In the genomic region with DNA sequence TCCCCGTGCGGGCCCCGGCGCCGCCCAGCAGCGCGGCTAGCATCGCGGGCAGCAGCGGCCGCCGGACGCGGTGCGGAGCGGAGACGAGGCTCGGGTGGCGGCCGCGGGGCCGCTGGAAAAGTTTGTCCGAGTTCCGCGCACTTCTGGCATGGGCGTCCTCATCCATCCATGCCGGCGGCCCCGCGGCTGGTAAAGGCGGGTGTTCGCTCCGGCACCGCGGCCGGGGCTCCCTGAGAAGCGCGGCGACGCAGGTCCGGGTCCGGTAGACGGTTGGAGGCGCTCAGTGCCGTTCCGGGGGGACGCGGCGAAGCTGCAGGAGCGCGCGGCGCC, we compare ENCODE assay signal across 9 mouse cellular contexts. TPM values are rescaled to one million over a fixed set of nuclear protein-coding genes. Genes with fewer than 3 reads are reported as not detected.
DNase-seq lines count a peak whose midpoint lies in the region; ATAC-seq and TF ChIP-seq lines count a peak whose summit lies in the region.
"Had no signal": no experiment of that assay in that cellular context is flagged by ENCODE, and none has a peak within 500 bp of the region (broad histone marks: within the 10 kb centered on the region; RNA-seq: fewer than 3 reads in every experiment).

No protein-coding gene starts in this region.

- no peaks in the 10 kb centered on the region for H3K36me3 ChIP-seq in kidney, embryonic 16.5 days (ENCODE audit: insufficient read depth, low read length)
- H3K36me3 ChIP-seq in hindbrain, embryonic 15.5 days = no peaks in the 10 kb centered on the region
- no peaks in the 10 kb centered on the region for H3K36me3 ChIP-seq in midbrain, embryonic 16.5 days (ENCODE audit: control insufficient read depth, insufficient read depth, low read length)

- under 1% methylated on average over 40 of the region's 53 CpGs for WGBS in kidney, embryonic 16.5 days
- WGBS in hindbrain, embryonic 15.5 days = under 1% methylated on average over 39 of the region's 53 CpGs
- 0% methylated on average over 40 of the region's 53 CpGs for WGBS in midbrain, embryonic 16.5 days

- peak overlapping the region; percentile 72 for H3K4me2 ChIP-seq in kidney, embryonic 16.5 days (replicated peaks; ENCODE audit: low read depth, low read length)
- peak overlapping the region; percentile 93 for H3K4me2 ChIP-seq in hindbrain, embryonic 15.5 days
- H3K4me2 ChIP-seq in midbrain, embryonic 16.5 days (ENCODE audit: low read length) = peak overlapping the region; percentile 96

- H3K27me3 ChIP-seq in kidney, embryonic 16.5 days (ENCODE audit: insufficient read depth, low read length) = no peaks in the 10 kb centered on the region
- H3K27me3 ChIP-seq in hindbrain, embryonic 15.5 days = peaks cover 7% of the 10 kb centered on the region; the same call in 1 of the 2 replicates
- H3K27me3 ChIP-seq in midbrain, embryonic 16.5 days (ENCODE audit: control insufficient read depth, insufficient read depth, low read depth, low read length) = 0 out of 2 replicates have a peak, but pooled peaks cover 4% of the 10 kb centered on the region

- H3K9me3 ChIP-seq in kidney, embryonic 16.5 days (ENCODE audit: low read length) = 0 out of 2 replicates have a peak, but pooled peaks cover 2% of the 10 kb centered on the region
- H3K9me3 ChIP-seq in hindbrain, embryonic 15.5 days = no peaks in the 10 kb centered on the region
- H3K9me3 ChIP-seq in midbrain, embryonic 16.5 days (replicated peaks; ENCODE audit: control insufficient read depth, low read length, poor library complexity, severe bottlenecking) = no peaks in the 10 kb centered on the region

- no peak for TF ChIP-seq POLR2A in cortical plate, adult 2 months (IDR thresholded peaks at IDR 0.05; ENCODE audit: extremely low read depth, insufficient read depth, low read length)

- H3K4me3 ChIP-seq in kidney, embryonic 16.5 days (ENCODE audit: low read length) = peak overlapping the region; percentile 75
- peak overlapping the region; percentile 38 for H3K4me3 ChIP-seq in cortical plate, adult 2 months (ENCODE audit: insufficient read depth, low read length)
- peak overlapping the region; percentile 89 for H3K4me3 ChIP-seq in hindbrain, embryonic 15.5 days
- H3K4me3 ChIP-seq in midbrain, embryonic 16.5 days (ENCODE audit: low read depth, low read length) = peak overlapping the region; percentile 75

- H3K9ac ChIP-seq in kidney, embryonic 16.5 days (replicated peaks; ENCODE audit: low read length) = peak overlapping the region; percentile 98
- H3K9ac ChIP-seq in hindbrain, embryonic 15.5 days = peak overlapping the region; percentile 90
- peak overlapping the region; percentile 90 for H3K9ac ChIP-seq in midbrain, embryonic 16.5 days (ENCODE audit: low read depth, low read length)

- H3K27ac ChIP-seq in kidney, embryonic 16.5 days (ENCODE audit: low read length) = peak overlapping the region; percentile 99
- H3K27ac ChIP-seq in cortical plate, adult 2 months (ENCODE audit: insufficient read depth, low read length) = 0 out of 2 replicates have a peak overlapping the region, but pooled peaks have one; percentile 61
- H3K27ac ChIP-seq in hindbrain, embryonic 15.5 days (replicated peaks) = peak overlapping the region; percentile 90
- H3K27ac ChIP-seq in midbrain, embryonic 16.5 days (ENCODE audit: low read length) = peak overlapping the region; percentile 87

- no peak for ATAC-seq in kidney, embryonic 16.5 days (ENCODE audit: low FRiP score, low TSS enrichment)
- ATAC-seq in hindbrain, embryonic 15.5 days (ENCODE audit: low FRiP score, low read depth) = 0 out of 2 replicates have a peak, but pooled peaks have one; percentile 0
- no peak; the same call in 1 of the 2 replicates for ATAC-seq in midbrain, embryonic 16.5 days

- no peak for DNase-seq in kidney, adult 18-20 months
- no peak for DNase-seq in adrenal gland, postnatal 10 days
- no peak for DNase-seq in spleen, postnatal 10 days (ENCODE audit: low spot score in 2 of 2)
- no peak for DNase-seq in adrenal gland, adult 8-10 months

- no peak for TF ChIP-seq CTCF in cortical plate, adult 2 months (IDR thresholded peaks at IDR 0.05; ENCODE audit: extremely low read depth, insufficient read depth, low read length)

- peaks cover 27% of the 10 kb centered on the region for H3K4me1 ChIP-seq in kidney, embryonic 16.5 days (ENCODE audit: insufficient read depth, low read length)
- no peaks in the 10 kb centered on the region for H3K4me1 ChIP-seq in cortical plate, adult 2 months (ENCODE audit: control insufficient read depth, insufficient read depth, low read length)
- H3K4me1 ChIP-seq in hindbrain, embryonic 15.5 days (replicated peaks) = peaks cover 45% of the 10 kb centered on the region
- peaks cover 26% of the 10 kb centered on the region for H3K4me1 ChIP-seq in midbrain, embryonic 16.5 days (ENCODE audit: control insufficient read depth, insufficient read depth, low read length)

RNA-seq across cellular contexts. Expression of gene Gas1, which starts 0.4 kb away (rescaled TPM):
- polyA plus RNA-seq in kidney, embryonic 16.5 days (2015; fragmentation: Nextera tagmentation; extraction: Ambion mirVana) = 55.0 and 58.4 TPM in 2 replicates
- 9.3 and 10.3 TPM in 2 replicates for polyA plus RNA-seq in cortical plate, adult 2 months (2012; rRNA removed)
- 24.8 and 28.7 TPM in 2 replicates for polyA plus RNA-seq in hindbrain, embryonic 15.5 days (2015; fragmentation: Nextera tagmentation; extraction: Ambion mirVana)
- 9.2 and 10.1 TPM in 2 replicates for polyA plus RNA-seq in midbrain, embryonic 16.5 days (2015; fragmentation: Nextera tagmentation; extraction: Ambion mirVana)
- 10 to 100 TPM; 51.9 to 66.8 TPM for total RNA-seq in adrenal gland, postnatal 10 days (2021)
- 10 to 100 TPM; 32.3 to 57.9 (median 38.8) TPM for total RNA-seq in adrenal gland, adult 8-10 months (2022)
- total RNA-seq: granulocyte monocyte progenitor cell, adult 5-6 weeks had no signal

Comparison
In these comparisons a context has a peak if more than half of its experiments do, and no peak if none do; other contexts are left out.
1. H3K4me3 ChIP-seq: peak in every context shown above with its lines; median percentile 89 in hindbrain, embryonic 15.5 days; 75 in kidney, embryonic 16.5 days; 75 in midbrain, embryonic 16.5 days; 38 in cortical plate, adult 2 months.